11 mouse cellular contexts compared by ENCODE assay signal in the genomic region with DNA sequence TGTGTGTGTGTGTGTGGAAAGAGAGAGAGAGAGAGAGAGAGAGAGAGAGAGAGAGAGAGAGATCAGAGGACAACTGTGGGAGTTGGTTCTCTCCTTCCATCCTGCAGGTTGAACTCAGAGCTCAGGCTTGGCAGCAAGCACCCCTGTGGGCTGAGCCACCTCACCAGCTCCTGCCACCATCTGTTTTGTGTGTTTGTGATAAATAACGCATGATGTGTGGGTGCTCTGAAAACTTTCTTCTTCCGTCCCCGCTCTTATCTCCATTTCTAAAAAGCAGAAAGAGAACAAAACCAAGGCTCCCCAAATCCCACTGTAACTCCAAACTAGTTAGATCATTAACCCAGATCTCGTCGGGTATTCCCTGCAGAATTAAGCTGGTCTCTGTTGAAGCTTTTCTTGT. TPM values are rescaled to one million over a fixed set of nuclear protein-coding genes. Genes with fewer than 3 reads are reported as not detected.
DNase-seq lines count a peak whose midpoint lies in the region; ATAC-seq lines count a peak whose summit lies in the region.
"Had no signal": no experiment of that assay in that cellular context is flagged by ENCODE, and none has a peak within 500 bp of the region (broad histone marks: within the 10 kb centered on the region; RNA-seq: fewer than 3 reads in every experiment).

No protein-coding gene starts in this region.

- WGBS in neural tube, embryonic 12.5 days: 71% methylated on average over 5 of the region's 5 CpGs
- WGBS in liver, embryonic 12.5 days (ENCODE audit: insufficient replicate concordance): 45% methylated on average over 5 of the region's 5 CpGs
- 74% methylated on average over 5 of the region's 5 CpGs for WGBS in neural tube, embryonic 14.5 days

- H3K9ac ChIP-seq in neural tube, embryonic 12.5 days: no peak overlapping the region
- H3K9ac ChIP-seq in liver, embryonic 12.5 days: no peak overlapping the region
- H3K9ac ChIP-seq in neural tube, embryonic 14.5 days (replicated peaks; ENCODE audit: low read depth, low read length): no peak overlapping the region

- no peaks in the 10 kb centered on the region; the same call in 1 of the 2 replicates for H3K27me3 ChIP-seq in neural tube, embryonic 12.5 days (replicated peaks)
- peaks cover 45% of the 10 kb centered on the region for H3K27me3 ChIP-seq in liver, embryonic 12.5 days (replicated peaks)
- H3K27me3 ChIP-seq in neural tube, embryonic 14.5 days (ENCODE audit: control insufficient read depth, insufficient read depth, low read length): no peaks in the 10 kb centered on the region; the same call in 1 of the 2 replicates

- peak overlapping the region; percentile 25; the same call in 1 of the 2 replicates for H3K4me2 ChIP-seq in neural tube, embryonic 12.5 days (replicated peaks)
- peak overlapping the region; percentile 18 for H3K4me2 ChIP-seq in liver, embryonic 12.5 days
- H3K4me2 ChIP-seq in neural tube, embryonic 14.5 days (ENCODE audit: low read depth, low read length): peak overlapping the region; percentile 30

- H3K4me3 ChIP-seq in neural tube, embryonic 12.5 days: no peak overlapping the region
- H3K4me3 ChIP-seq in liver, embryonic 12.5 days: no peak overlapping the region
- no peak overlapping the region for H3K4me3 ChIP-seq in neural tube, embryonic 14.5 days (ENCODE audit: low read depth, low read length)

- no peak overlapping the region for H3K27ac ChIP-seq in neural tube, embryonic 12.5 days
- no peak overlapping the region for H3K27ac ChIP-seq in liver, embryonic 12.5 days
- no peak overlapping the region for H3K27ac ChIP-seq in neural tube, embryonic 14.5 days (ENCODE audit: low read depth, low read length)

- H3K4me1 ChIP-seq in neural tube, embryonic 12.5 days: peaks cover 32% of the 10 kb centered on the region
- peaks cover 48% of the 10 kb centered on the region for H3K4me1 ChIP-seq in liver, embryonic 12.5 days
- H3K4me1 ChIP-seq in neural tube, embryonic 14.5 days (ENCODE audit: control insufficient read depth, insufficient read depth, low read length): peaks cover 28% of the 10 kb centered on the region

- H3K9me3 ChIP-seq in neural tube, embryonic 12.5 days: no peaks in the 10 kb centered on the region
- no peaks in the 10 kb centered on the region for H3K9me3 ChIP-seq in liver, embryonic 12.5 days (replicated peaks)
- H3K9me3 ChIP-seq in neural tube, embryonic 14.5 days (ENCODE audit: control insufficient read depth, low read length): no peaks in the 10 kb centered on the region

- DNase-seq in neural tube, embryonic 10.5 days (ENCODE audit: extremely low spot score, low spot score): no peak
- peak; percentile 44 for DNase-seq in cerebellum, adult 9-11 months
- no peak for DNase-seq in adrenal gland, adult 8-10 months
- DNase-seq in left cerebral cortex, postnatal 10 days (ENCODE audit: extremely low spot score in 1 of 2, low spot score in 2 of 2): no peak
- DNase-seq: adrenal gland, postnatal 10 days; kidney, postnatal 14 days; thymus, postnatal 4 days had no signal

- H3K36me3 ChIP-seq in neural tube, embryonic 12.5 days: no peaks in the 10 kb centered on the region
- no peaks in the 10 kb centered on the region for H3K36me3 ChIP-seq in liver, embryonic 12.5 days
- H3K36me3 ChIP-seq in neural tube, embryonic 14.5 days (ENCODE audit: control insufficient read depth, insufficient read depth, low read length): no peaks in the 10 kb centered on the region

- ATAC-seq in neural tube, embryonic 12.5 days (ENCODE audit: low FRiP score, low read depth): no peak
- no peak for ATAC-seq in liver, embryonic 12.5 days
- ATAC-seq in neural tube, embryonic 14.5 days (ENCODE audit: low read depth): no peak
- ATAC-seq: lung, postnatal 0 days had no signal

- intact Hi-C loops in left cerebral cortex, postnatal 10 days (cut with DNase I): no loop called here

RNA-seq across cellular contexts. Expression of a gene that starts 4.7 kb away (rescaled TPM):
- 8.4 and 9.0 TPM in 2 replicates for polyA plus RNA-seq in neural tube, embryonic 12.5 days (2016; fragmentation: Nextera tagmentation; extraction: Ambion mirVana)
- 1.6 and 2.5 TPM in 2 replicates for polyA plus RNA-seq in liver, embryonic 12.5 days (2016; fragmentation: Nextera tagmentation; extraction: Ambion mirVana)
- polyA plus RNA-seq in neural tube, embryonic 14.5 days (2014; fragmentation: Nextera tagmentation; extraction: Ambion mirVana): 8.4 and 11.7 TPM in 2 replicates
- total RNA-seq in adrenal gland, adult 8-10 months (2022): 10 to 100 TPM; 27.6 to 45.6 (median 37.6) TPM
- 10 to 100 TPM; 25.8 to 29.4 TPM for total RNA-seq in left cerebral cortex, postnatal 10 days (2021)

RNA-seq across cellular contexts. Expression of a gene that starts 58.9 kb away (rescaled TPM):
- polyA plus RNA-seq in neural tube, embryonic 12.5 days (2016; fragmentation: Nextera tagmentation; extraction: Ambion mirVana): 30.8 and 32.2 TPM in 2 replicates
- 18.5 and 20.1 TPM in 2 replicates for polyA plus RNA-seq in liver, embryonic 12.5 days (2016; fragmentation: Nextera tagmentation; extraction: Ambion mirVana)
- 44.3 and 47.8 TPM in 2 replicates for polyA plus RNA-seq in neural tube, embryonic 14.5 days (2014; fragmentation: Nextera tagmentation; extraction: Ambion mirVana)
- total RNA-seq in adrenal gland, adult 8-10 months (2022): 100 to 1,000 TPM; 111 to 133 (median 121) TPM
- 10 to 100 TPM; 18.7 to 18.9 TPM for total RNA-seq in left cerebral cortex, postnatal 10 days (2021)
